Comparison of ENCODE assay signal across 11 mouse cellular contexts in the genomic region with DNA sequence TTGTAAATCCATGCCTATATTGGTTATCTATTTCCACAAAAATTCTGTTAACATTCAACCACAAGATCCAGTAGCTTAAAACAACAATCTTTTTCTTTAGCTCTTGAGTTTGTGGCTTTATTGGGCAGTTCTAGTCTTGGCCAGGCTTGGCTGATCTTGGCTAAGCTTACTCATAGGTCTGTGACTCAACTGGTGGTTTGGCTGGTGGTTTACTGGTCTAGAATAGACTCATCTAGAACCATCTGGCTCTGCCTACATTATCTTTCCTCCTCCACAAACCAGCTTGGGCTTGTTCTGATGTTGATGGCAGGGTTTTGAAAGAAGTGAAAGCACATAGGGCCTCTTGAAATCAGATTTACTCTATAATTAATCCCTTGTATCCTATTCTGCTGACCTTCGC. TPM values are rescaled to one million over a fixed set of nuclear protein-coding genes. Genes with fewer than 3 reads are reported as not detected.
DNase-seq lines count a peak whose midpoint lies in the region; ATAC-seq and TF ChIP-seq lines count a peak whose summit lies in the region.
"Had no signal": no experiment of that assay in that cellular context is flagged by ENCODE, and none has a peak within 500 bp of the region (broad histone marks: within the 10 kb centered on the region; RNA-seq: fewer than 3 reads in every experiment).

No protein-coding gene starts in this region.

- CTCF ChIA-PET in Patski (lab: Charles Lee) = no interaction called here

- POLR2A ChIA-PET in Patski (lab: Charles Lee) = no interaction called here

- ATAC-seq in Patski = peak; percentile 97
- ATAC-seq in erythroblast, adult 5-6 weeks (replicated peaks; ENCODE audit: low FRiP score, poor library complexity, severe bottlenecking) = no peak

- peaks cover 81% of the 10 kb centered on the region for H3K27me3 ChIP-seq in Patski
- H3K27me3 ChIP-seq: embryonic facial prominence, embryonic 12.5 days had no signal

- TF ChIP-seq CTCF in Patski (IDR thresholded peaks at IDR 0.05) = no peak

- intact Hi-C loops in left cerebral cortex, postnatal 36 days (cut with DNase I) = no loop called here
- intact Hi-C loops in heart, postnatal 25 days (cut with DNase I) = no loop called here

- in situ Hi-C loops in Patski (cut with MboI; ENCODE audit: low pct_unique_long_range_greater_than_20kb) = no loop called here

- peak; percentile 69 to 76 for DNase-seq in frontal cortex, adult 2 months (ENCODE audit: extremely low spot score in 1 of 2, low spot score in 1 of 2)
- DNase-seq in frontal cortex, postnatal 25 days (ENCODE audit: low spot score in 2 of 2) = no peak
- DNase-seq in 3T3-L1 (ENCODE audit: low read depth, low spot score) (peak; percentile 82), Patski (ENCODE audit: low read depth, low spot score) (peak; percentile 58)
- DNase-seq in left cerebral cortex, postnatal 36 days (ENCODE audit: low spot score in 2 of 2) = peak; percentile 33
- DNase-seq in urinary bladder, postnatal 4 days (ENCODE audit: low spot score in 2 of 2) = no peak
- no peak for DNase-seq in heart, postnatal 25 days (ENCODE audit: low spot score)
- DNase-seq: cerebellum, adult 9-10 months; kidney, adult 8-10 months had no signal

RNA-seq across cellular contexts. Expression of gene Tle4, which starts 22.7 kb away (rescaled TPM):
- polyA plus RNA-seq in frontal cortex, adult 2 months (2012; rRNA removed) = 20.9 and 24.3 TPM in 2 replicates
- 2.9 TPM for polyA plus RNA-seq in Patski (2021)
- 10 to 100 TPM; 39.0 to 46.1 TPM for total RNA-seq in left cerebral cortex, postnatal 36 days (2021)
- 9.0 and 17.3 TPM in 2 replicates for total RNA-seq in erythroblast, adult 5-6 weeks (2015; ENCODE audit: low replicate concordance)
- 5.3 and 6.4 TPM in 2 replicates for total RNA-seq in erythroblast, adult 5-6 weeks (2017; ENCODE audit: low replicate concordance)
- total RNA-seq in heart, postnatal 25 days (2021) = 1 to 10 TPM; 8.9 to 9.5 TPM

Comparison
In these comparisons a context has a peak if more than half of its experiments do, and no peak if none do; other contexts are left out.
1. DNase-seq: peak in frontal cortex, adult 2 months (2 of 2), 3T3-L1 (single experiment), Patski (single experiment) and left cerebral cortex, postnatal 36 days (2 of 2); none in frontal cortex, postnatal 25 days (0 of 2), urinary bladder, postnatal 4 days (0 of 2) and heart, postnatal 25 days (single experiment).